Mouse (Mus musculus) midbrain, embryonic 10.5 days (tissue): ENCODE data around the gene Rdh16f2. TPM values are rescaled to one million over a fixed set of nuclear protein-coding genes. Genes with fewer than 3 reads are reported as not detected.
"Not testable (repeated sequence)": the region's sequence is repeated elsewhere in the genome, so short reads cannot be mapped to it uniquely, and the experiment has no call there.

Source experiments
- DNase-seq: peaks from one replicate; pipeline ENCODE4 v3.0.0-alpha.2; 2017; ENCODE audit warnings: low spot score
- H3K27ac ChIP-seq: fragments of 300-500 bp; sonication (generic); replicated peaks from 2 replicates; pipeline ENCODE4 v1.5.1; 2016; ENCODE audit warnings: mild to moderate bottlenecking
- H3K27me3 ChIP-seq: fragments of 300-500 bp; sonication (generic); 2 replicates; pipeline ENCODE4 v1.6.1; 2016; ENCODE audit warnings: low read depth, mild to moderate bottlenecking; ENCODE audit not compliant: poor library complexity, severe bottlenecking
- H3K36me3 ChIP-seq: fragments of 300-500 bp; sonication (generic); 2 replicates; pipeline ENCODE4 v1.6.1; 2016; ENCODE audit warnings: mild to moderate bottlenecking, moderate library complexity
- H3K4me1 ChIP-seq: fragments of 300-500 bp; sonication (generic); 2 replicates; pipeline ENCODE4 v1.6.1; 2016
- H3K4me3 ChIP-seq: fragments of 300-500 bp; sonication (generic); 2 replicates; pipeline ENCODE4 v1.5.1; 2016; ENCODE audit warnings: mild to moderate bottlenecking, moderate library complexity
- H3K9me3 ChIP-seq: fragments of 300-500 bp; sonication (generic); replicated peaks from 2 replicates; pipeline ENCODE4 v1.6.1; 2016; ENCODE audit warnings: mild to moderate bottlenecking
- WGBS: fragments of 180-500 bp; shearing (Covaris S2); methylation state at CpG from one replicate; pipeline ENCODE4 v1.1.7; 2016; 5-methylcytosine and 5-hydroxymethylcytosine counted together
- polyA plus RNA-seq: library from polyadenylated mRNA; unstranded; fragments of >200 nt; fragmentation: Nextera tagmentation; extraction: Ambion mirVana; gene quantifications from 2 replicates; pipeline ENCODE4 v1.2.1, GENCODE M21; 2016

Gene Rdh16f2
- polyA plus RNA-seq, 1 experiment from 2014 or later: not detected

DNA sequence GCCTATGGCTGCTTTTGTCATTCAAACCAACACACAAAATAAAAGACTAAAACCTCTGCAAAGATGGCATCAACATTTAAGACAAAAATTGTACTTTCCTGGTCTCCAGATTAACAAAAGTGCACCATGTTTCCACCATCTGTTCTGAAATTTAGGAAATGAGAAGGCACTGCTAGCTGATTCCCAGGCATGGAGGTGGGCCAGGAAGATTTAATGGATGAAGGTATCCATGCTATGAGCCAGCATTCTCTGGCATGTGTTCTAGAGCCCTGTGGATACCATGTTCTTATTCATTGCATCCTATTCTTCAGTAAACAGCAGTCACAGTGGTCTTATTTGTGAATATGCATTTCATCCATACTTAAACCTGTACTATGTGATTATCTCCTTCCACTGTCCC, 9.9 kb upstream of the Rdh16f2 start:
- H3K9me3 ChIP-seq: no peaks in the 10 kb centered on the region
- no peaks in the 10 kb centered on the region for H3K4me1 ChIP-seq
- no peaks in the 10 kb centered on the region for H3K36me3 ChIP-seq
- no peak for DNase-seq
- no peak overlapping the region for H3K27ac ChIP-seq
- no peak overlapping the region for H3K4me3 ChIP-seq
- no peaks in the 10 kb centered on the region for H3K27me3 ChIP-seq

DNA sequence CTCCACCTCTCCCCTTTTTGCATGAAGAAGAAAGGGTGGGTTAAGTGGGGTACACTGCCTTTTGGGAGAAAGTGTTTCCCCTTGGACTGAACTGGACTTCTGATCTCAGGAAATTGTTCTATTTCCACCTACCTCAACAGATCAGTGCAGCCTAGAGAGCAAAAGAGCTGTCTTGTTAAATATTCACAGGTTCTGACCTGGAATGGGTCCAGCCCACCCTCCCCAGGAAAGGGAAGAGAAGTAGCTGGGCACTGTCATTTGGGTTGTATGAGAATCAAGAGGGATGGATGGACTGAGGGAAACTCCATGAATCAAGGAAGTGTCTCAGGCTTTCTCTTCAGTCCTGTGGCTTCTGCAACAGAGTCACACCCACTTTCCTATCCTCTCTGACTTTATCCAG, 1.3 kb upstream of the Rdh16f2 start:
- no peak overlapping the region for H3K4me3 ChIP-seq
- H3K36me3 ChIP-seq: no peaks in the 10 kb centered on the region
- H3K4me1 ChIP-seq: no peaks in the 10 kb centered on the region
- H3K27me3 ChIP-seq: no peaks in the 10 kb centered on the region
- no peak for DNase-seq
- H3K9me3 ChIP-seq: 0 out of 2 replicates have a peak, but pooled peaks cover 2% of the 10 kb centered on the region
- no peak overlapping the region for H3K27ac ChIP-seq

DNA sequence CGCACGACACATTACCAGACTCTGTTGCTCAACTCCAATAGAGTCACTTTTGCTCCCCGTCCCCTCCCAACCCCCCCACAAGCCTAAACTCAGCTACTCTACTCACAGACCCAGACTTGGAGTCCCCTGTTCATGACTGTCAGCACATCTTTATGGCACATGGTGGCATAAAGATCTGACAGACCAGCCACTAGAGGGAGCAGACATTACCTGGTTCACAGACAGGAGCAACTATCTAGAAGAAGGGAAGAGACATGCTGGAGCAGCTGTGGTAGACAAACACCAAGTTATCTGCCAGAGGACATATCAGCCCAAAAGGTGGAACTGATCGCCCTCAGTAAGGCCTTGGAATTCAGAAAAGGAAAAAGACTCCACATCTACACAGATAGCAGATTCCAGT, 6.2 kb downstream of the Rdh16f2 start:
- Histone ChIP-seq H3K36me3 (no peaks in the 10 kb centered on the region), H3K9me3 (peaks cover 7% of the 10 kb centered on the region; the same call in 1 of the 2 replicates), H3K27ac (no peak overlapping the region), H3K4me1 (no peaks in the 10 kb centered on the region), H3K4me3 (no peak overlapping the region), H3K27me3 (no peaks in the 10 kb centered on the region)
- DNase-seq: no peak
- 75% methylated on average over 4 of the region's 4 CpGs for whole genome bisulfite sequencing

DNA sequence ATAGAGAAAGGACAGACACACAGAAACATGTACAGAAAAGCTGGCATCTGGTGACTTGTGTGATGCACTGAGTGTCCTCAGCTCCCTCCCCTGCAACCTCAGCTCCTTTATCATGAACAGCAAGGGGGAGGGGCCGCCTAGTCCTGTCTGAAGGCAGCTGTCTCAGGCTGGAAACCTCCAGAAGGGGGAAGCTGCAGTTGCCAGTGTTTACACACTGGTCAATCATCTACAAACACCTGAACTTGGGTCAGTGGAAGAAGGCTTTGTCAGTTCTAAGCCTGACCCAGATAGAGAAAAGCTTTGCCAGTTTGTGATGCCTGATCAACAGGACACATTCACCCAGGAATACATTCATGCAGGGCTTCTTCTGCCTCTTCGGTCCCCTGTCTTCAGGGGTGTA, 11.4 kb downstream of the Rdh16f2 start:
- Histone ChIP-seq H3K9me3 (no peaks in the 10 kb centered on the region), H3K27me3 (no peaks in the 10 kb centered on the region), H3K4me1 (no peaks in the 10 kb centered on the region), H3K27ac (no peak overlapping the region), H3K4me3 (no peak overlapping the region), H3K36me3 (no peaks in the 10 kb centered on the region)
- WGBS: 56% methylated on average over 2 of the region's 2 CpGs
- no peak for DNase-seq

DNA sequence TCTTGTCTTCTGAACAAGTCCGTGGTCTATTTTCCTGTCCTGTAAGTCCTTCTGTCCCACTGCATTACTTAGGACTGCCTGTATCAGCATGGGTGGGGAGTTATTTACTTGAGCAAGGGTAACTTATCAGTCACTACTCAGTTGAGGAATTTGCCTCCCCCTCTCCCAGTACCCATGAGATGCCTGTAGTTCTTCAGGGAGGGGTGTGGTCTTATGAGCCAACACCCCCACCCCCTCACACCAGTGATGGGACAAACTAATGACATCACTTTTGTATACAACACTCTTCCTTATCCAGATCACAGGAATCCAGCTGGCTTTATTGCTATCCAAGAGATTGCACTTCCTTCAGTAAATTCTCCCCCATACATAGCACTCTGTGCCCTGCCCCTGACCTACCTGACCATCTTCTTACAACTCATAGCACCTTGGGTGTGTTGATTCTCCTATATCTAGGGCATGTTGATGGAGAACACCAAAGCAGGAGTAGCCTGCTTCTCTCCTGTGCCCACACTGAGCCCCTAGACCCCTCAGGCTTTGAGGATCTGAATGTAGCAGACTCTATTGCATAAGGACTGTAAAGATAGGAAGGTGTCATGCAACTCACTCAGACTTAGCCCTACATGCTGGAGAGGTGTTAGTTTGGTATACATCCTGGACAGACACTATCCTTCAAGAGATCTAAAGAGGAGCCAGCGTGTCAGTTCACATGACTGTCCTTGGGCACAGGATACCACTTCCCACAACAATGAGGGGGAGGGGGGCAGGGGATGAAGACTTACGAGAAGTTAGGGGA, 12.2 kb downstream of the Rdh16f2 start:
- no peaks in the 10 kb centered on the region for H3K4me1 ChIP-seq
- H3K27ac ChIP-seq: no peak overlapping the region
- no peaks in the 10 kb centered on the region for H3K36me3 ChIP-seq
- 83% methylated on average over 3 of the region's 3 CpGs for WGBS
- H3K27me3 ChIP-seq: no peaks in the 10 kb centered on the region
- no peak for DNase-seq
- H3K9me3 ChIP-seq: no peaks in the 10 kb centered on the region
- H3K4me3 ChIP-seq: no peak overlapping the region

DNA sequence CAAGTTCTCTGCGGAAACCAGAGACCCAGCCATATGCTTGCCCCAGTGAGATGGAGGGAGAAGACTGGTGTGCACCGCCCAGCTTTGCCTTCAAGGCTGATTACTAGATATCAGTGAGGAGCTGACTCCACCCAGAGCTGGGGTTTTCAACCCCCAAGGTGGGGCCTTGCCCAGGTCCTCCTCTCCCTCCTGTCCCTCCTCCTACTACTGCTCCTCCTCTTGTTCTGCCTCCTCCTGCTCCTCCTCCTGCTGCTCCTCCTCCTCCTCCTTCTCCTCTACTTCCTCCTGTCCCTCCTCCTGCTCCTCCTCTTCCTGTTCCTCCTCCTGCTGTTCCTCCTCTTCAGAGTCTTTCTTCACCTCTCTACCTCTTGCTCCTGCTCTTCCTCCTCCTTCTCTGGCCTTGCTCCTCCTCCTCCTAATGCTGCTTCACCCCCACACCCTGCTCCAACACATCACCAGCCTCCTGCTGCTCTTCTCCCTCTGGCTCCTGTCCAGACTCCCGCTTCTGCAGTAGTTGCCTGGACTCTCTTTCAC, 12.9 kb downstream of the Rdh16f2 start:
- H3K27ac ChIP-seq: no peak overlapping the region
- no peaks in the 10 kb centered on the region for H3K36me3 ChIP-seq
- DNase-seq: no peak
- H3K4me3 ChIP-seq: no peak overlapping the region
- H3K9me3 ChIP-seq: no peaks in the 10 kb centered on the region
- H3K4me1 ChIP-seq: no peaks in the 10 kb centered on the region
- no peaks in the 10 kb centered on the region for H3K27me3 ChIP-seq
- WGBS: 81% methylated on average over 3 of the region's 3 CpGs

DNA sequence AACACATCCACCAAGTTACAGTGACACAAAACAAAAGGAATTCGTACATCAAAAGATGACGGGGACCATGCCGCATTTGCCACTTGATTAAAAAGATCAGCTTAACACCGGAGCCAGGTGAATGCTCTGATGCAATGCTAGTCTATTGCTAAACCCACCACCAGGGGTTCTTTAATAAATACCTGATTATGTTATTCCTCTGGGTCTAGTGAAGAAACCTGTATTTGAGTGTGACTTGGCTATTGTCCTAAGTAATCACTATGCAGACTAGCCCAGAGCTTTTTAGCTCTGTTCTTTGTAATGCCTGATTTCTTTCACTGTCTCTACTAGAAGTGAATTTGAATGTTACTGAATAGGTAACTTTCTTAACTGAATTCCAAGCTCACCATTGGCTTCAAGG, 14.8 kb downstream of the Rdh16f2 start:
- no peaks in the 10 kb centered on the region for H3K9me3 ChIP-seq
- no peak for DNase-seq
- no peaks in the 10 kb centered on the region for H3K27me3 ChIP-seq
- no peaks in the 10 kb centered on the region for H3K36me3 ChIP-seq
- whole genome bisulfite sequencing: 89% methylated on average over 4 of the region's 4 CpGs
- H3K4me3 ChIP-seq: no peak overlapping the region
- H3K4me1 ChIP-seq: no peaks in the 10 kb centered on the region
- no peak overlapping the region for H3K27ac ChIP-seq

DNA sequence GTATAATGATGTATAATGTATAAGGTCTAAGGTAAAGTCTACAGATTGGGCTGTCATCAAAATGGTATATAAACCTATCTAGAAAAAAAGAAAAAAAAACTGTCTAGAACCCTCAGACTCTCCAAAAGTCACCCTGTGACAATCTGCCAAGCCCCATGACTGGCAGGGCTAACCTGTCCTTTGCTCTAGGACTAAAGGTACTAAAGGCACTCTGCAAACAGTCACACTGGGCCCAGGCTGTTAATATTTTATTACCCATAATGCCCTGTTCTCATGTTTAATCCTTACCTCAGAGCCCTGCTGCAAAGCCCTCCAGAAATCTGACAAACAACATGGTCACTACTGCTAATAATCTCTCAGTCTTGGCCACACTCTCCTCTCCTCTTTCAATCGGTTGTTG, 20.3 kb downstream of the Rdh16f2 start:
- Histone ChIP-seq H3K4me3 (no peak overlapping the region), H3K9me3 (no peaks in the 10 kb centered on the region), H3K36me3 (no peaks in the 10 kb centered on the region), H3K27ac (no peak overlapping the region), H3K27me3 (no peaks in the 10 kb centered on the region), H3K4me1 (peaks cover 7% of the 10 kb centered on the region; the same call in 1 of the 2 replicates)
- no peak for DNase-seq
- WGBS: 77% methylated on average over 1 of the region's 1 CpGs

DNA sequence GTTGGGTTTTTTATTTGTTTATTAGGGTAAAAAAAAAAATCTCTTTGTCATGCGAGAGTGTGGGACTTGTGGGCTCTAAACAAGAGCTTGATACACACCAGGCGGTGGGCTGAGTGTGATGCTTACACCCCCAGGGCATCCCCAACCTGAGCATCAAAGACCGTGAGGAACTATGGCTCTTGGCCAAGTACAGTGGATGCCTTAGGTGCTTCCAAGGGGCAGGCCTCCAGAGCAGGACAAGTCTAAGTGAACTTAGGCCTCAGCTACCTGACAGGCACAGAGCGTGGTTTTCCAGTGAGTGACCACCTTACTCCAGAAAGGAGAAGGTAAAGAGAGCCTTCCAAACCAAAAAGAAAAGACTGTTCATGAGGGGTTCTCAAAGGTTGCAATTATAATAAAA, 20.7 kb downstream of the Rdh16f2 start:
- H3K27me3 ChIP-seq: no peaks in the 10 kb centered on the region
- no peak for DNase-seq
- WGBS: 85% methylated on average over 4 of the region's 4 CpGs
- peaks cover 7% of the 10 kb centered on the region; the same call in 1 of the 2 replicates for H3K4me1 ChIP-seq
- no peaks in the 10 kb centered on the region for H3K9me3 ChIP-seq
- no peak overlapping the region for H3K4me3 ChIP-seq
- H3K27ac ChIP-seq: no peak overlapping the region
- no peaks in the 10 kb centered on the region for H3K36me3 ChIP-seq

DNA sequence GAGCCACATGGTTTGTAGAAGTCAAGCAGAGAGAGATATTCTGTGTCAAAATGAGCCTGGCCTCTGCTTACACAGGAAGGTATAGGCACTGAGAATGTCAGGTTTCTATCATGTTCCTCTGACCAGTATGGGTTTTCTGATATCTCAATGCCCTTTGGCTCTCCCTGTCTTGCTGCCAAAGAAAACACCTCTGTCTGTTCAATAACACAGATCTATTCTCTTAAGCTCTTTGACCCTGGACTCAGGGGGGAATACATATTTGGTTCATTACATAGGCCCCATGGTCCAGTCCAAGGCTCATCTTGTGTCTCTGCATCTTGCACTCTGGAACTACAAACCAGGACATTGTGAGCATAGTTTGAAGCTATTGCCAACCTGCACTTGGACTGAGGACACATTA, 22.3 kb downstream of the Rdh16f2 start, which contains the start of gene Rdh7:
Gene Rdh7, minus strand, starts transcription at position 213 of the 400 bp plus-strand sequence.
- Histone ChIP-seq H3K27ac (no peak within 1 kb of the TSS), H3K36me3 (no peaks in the 10 kb centered on the region), H3K4me3 (no peak within 1 kb of the TSS), H3K9me3 (no peaks in the 10 kb centered on the region), H3K27me3 (no peaks in the 10 kb centered on the region), H3K4me1 (peaks cover 7% of the 10 kb centered on the region; the same call in 1 of the 2 replicates)
- no peak for DNase-seq

DNA sequence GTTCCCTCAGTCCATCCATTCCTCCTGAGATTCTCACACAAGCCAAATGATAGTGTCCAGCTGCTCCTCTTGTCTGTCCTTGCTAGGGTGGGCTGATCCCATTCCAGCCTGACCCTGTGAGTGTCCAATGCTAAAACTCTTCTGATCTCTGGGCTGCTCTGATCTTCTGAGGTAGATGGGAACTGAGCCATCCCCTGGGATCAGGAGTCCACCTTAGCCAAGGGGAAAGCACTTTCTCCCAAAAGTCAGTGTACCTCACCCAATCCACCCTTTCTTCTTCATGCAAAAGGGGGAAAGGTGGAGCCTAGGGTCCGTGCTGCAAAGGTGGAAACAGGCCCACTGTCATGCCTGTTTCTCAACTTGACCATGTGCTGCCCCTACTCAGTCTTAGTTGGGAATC, 25.2 kb downstream of the Rdh16f2 start:
- H3K9me3 ChIP-seq: no peaks in the 10 kb centered on the region
- H3K4me1 ChIP-seq: peaks cover 7% of the 10 kb centered on the region; the same call in 1 of the 2 replicates
- DNase-seq: no peak
- no peaks in the 10 kb centered on the region for H3K27me3 ChIP-seq
- no peak overlapping the region for H3K4me3 ChIP-seq
- no peaks in the 10 kb centered on the region for H3K36me3 ChIP-seq
- 76% methylated on average over 1 of the region's 1 CpGs for WGBS
- H3K27ac ChIP-seq: no peak overlapping the region

DNA sequence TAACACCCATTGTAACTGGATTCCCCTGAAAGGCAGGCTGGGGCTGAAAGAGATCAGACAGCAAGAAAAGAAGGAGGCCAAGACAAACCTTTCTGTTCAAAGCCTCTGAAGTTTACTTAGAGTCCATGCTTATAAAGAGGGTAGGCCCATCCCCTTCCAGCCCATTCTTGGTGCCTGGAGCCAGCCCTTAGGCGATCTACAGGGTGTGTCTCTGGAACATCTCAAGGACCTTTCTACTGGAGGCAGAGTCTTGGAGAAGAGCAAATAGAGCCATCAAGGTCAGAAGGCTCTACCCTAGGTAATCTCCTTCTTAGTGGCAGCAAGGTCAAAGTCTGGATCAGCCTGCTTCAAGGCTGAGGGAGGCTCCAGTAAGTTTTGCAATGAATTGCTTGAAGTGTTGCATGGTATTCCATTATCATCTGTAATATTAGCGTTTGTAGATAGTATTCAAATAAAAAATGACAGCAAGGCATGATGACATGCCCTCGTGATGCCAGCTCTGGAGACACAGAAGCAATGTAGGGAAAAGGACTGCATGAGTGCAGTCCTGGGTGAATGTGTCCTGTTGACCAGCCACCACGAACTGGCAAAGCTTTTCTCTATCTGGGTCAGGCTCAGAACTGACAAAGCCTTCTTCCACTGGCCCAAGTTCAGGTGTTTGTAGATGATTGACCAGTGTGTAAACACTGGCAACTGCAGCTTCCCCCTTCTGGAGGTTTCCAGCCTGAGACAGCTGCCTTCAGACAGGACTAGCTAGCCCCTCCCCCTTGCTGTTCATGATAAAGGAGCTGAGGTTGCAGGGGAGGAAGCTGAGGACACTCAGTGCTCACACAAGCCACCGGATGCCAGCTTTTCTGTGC, 27.1 kb downstream of the Rdh16f2 start:
- 62% methylated on average over 5 of the region's 5 CpGs for WGBS
- not testable (repeated sequence) for H3K9me3 ChIP-seq, H3K4me1 ChIP-seq, H3K27me3 ChIP-seq, H3K27ac ChIP-seq, H3K36me3 ChIP-seq, H3K4me3 ChIP-seq, DNase-seq

DNA sequence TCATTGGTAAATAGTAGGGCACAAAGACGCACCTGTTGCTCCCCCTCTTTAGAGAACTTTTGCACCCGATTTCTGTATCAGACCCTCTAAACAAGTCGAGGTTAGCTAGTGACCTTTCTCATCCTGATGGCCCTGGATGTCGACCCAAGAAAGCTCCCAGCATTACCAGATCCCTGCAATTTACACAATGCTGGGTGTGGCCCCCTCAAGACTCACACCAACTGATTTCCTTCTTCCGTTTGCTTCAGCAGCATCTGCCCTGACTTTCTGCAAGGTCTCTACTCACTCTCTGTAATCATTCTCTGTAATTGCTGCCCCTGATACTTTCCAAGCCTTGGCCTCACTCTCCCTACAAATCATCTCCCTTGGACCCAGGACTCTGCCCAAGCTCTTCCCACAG, 30.4 kb downstream of the Rdh16f2 start:
- WGBS: 77% methylated on average over 5 of the region's 5 CpGs
- no peaks in the 10 kb centered on the region for H3K4me1 ChIP-seq
- no peak overlapping the region for H3K4me3 ChIP-seq
- no peaks in the 10 kb centered on the region for H3K27me3 ChIP-seq
- no peak overlapping the region for H3K27ac ChIP-seq
- H3K36me3 ChIP-seq: no peaks in the 10 kb centered on the region
- DNase-seq: no peak
- no peaks in the 10 kb centered on the region for H3K9me3 ChIP-seq
